Mouse (Mus musculus): ENCODE measurements at regions not wholly inside any gene's neighbourhood (a gene's known extent, or its start where the extent isn't known, plus 50 kb on each side); places are given as distances from the start of the nearest gene placed in this dataset.

GRCm38 (mm10) chr13:43919781-43920420 lies 135.3 kb downstream of the Cd83 start:
- DNase-seq: no peak

GRCm38 (mm10) chr13:43930081-43930981 lies 145.8 kb downstream of the Cd83 start:
- DNase-seq: no peak

- no peak for DNase-seq
These were observed 148.4 kb downstream of the Cd83 start for GRCm38 (mm10) chr13:43932946-43933345.

GRCm38 (mm10) chr13:43935284-43935683 lies 150.7 kb downstream of the Cd83 start:
- no peak for DNase-seq

- DNase-seq: no peak
These were observed 151.9 kb downstream of the Cd83 start for GRCm38 (mm10) chr13:43936504-43936903.

- no peak for DNase-seq
These were observed 154.0 kb downstream of the Cd83 start for GRCm38 (mm10) chr13:43938611-43939010.

GRCm38 (mm10) chr13:43939375-43939774 lies 154.8 kb downstream of the Cd83 start:
- DNase-seq: peak; percentile 12

- DNase-seq: no peak
These were observed 157.2 kb downstream of the Cd83 start for GRCm38 (mm10) chr13:43941731-43942130.

- no peak for DNase-seq
These were observed 164.0 kb downstream of the Cd83 start for GRCm38 (mm10) chr13:43948606-43949005.

GRCm38 (mm10) chr13:43949740-43950643 lies 165.4 kb downstream of the Cd83 start:
- DNase-seq: no peak

GRCm38 (mm10) chr13:43952491-43952890 lies 167.9 kb downstream of the Cd83 start:
- DNase-seq: no peak

GRCm38 (mm10) chr13:43952972-43953592 lies 168.5 kb downstream of the Cd83 start:
- DNase-seq: no peak

GRCm38 (mm10) chr13:43954714-43955393 lies 170.3 kb downstream of the Cd83 start:
- DNase-seq: no peak

GRCm38 (mm10) chr13:43957046-43957445 lies 172.5 kb downstream of the Cd83 start:
- DNase-seq: no peak

- DNase-seq: no peak
These were observed 174.6 kb downstream of the Cd83 start for GRCm38 (mm10) chr13:43959121-43959572.

GRCm38 (mm10) chr13:43961047-43961690 lies 176.6 kb downstream of the Cd83 start:
- DNase-seq: no peak

- DNase-seq: no peak
These were observed 177.4 kb downstream of the Cd83 start for GRCm38 (mm10) chr13:43961987-43962386.

GRCm38 (mm10) chr13:43963321-43963720 lies 178.7 kb downstream of the Cd83 start:
- DNase-seq: no peak

GRCm38 (mm10) chr13:43965256-43965905 lies 180.8 kb downstream of the Cd83 start:
- DNase-seq: no peak

GRCm38 (mm10) chr13:43967516-43967915 lies 182.9 kb downstream of the Cd83 start:
- no peak for DNase-seq

- DNase-seq: no peak
These were observed 188.3 kb downstream of the Cd83 start for GRCm38 (mm10) chr13:43972906-43973305.
